Comparison of ENCODE assay signal across 9 mouse cellular contexts in genomic region chr11:51459569-51460043, GRCm38 (mm10).
DNase-seq lines count a peak whose midpoint lies in the region; ATAC-seq lines count a peak whose summit lies in the region.
"Had no signal": no experiment of that assay in that cellular context is flagged by ENCODE, and none has a peak within 500 bp of the region (broad histone marks: within the 10 kb centered on the region; RNA-seq: fewer than 3 reads in every experiment).

No protein-coding gene starts in this region.

- H3K9ac ChIP-seq in hindbrain, embryonic 12.5 days: no peak overlapping the region
- H3K9ac ChIP-seq in midbrain, embryonic 14.5 days (replicated peaks; ENCODE audit: low read length): no peak overlapping the region
- no peak overlapping the region for H3K9ac ChIP-seq in intestine, embryonic 16.5 days (ENCODE audit: low read depth, low read length)

- H3K4me1 ChIP-seq in hindbrain, embryonic 12.5 days: peaks cover 17% of the 10 kb centered on the region
- H3K4me1 ChIP-seq in midbrain, embryonic 14.5 days (ENCODE audit: control insufficient read depth, insufficient read depth, low read length): peaks cover 6% of the 10 kb centered on the region
- no peaks in the 10 kb centered on the region for H3K4me1 ChIP-seq in intestine, embryonic 16.5 days (ENCODE audit: control insufficient read depth, insufficient read depth, low read length)

- H3K27me3 ChIP-seq in hindbrain, embryonic 12.5 days: no peaks in the 10 kb centered on the region
- no peaks in the 10 kb centered on the region for H3K27me3 ChIP-seq in midbrain, embryonic 14.5 days (ENCODE audit: control insufficient read depth, insufficient read depth, low read length)
- no peaks in the 10 kb centered on the region for H3K27me3 ChIP-seq in intestine, embryonic 16.5 days (replicated peaks; ENCODE audit: control insufficient read depth, insufficient read depth, low read length)

- peak; percentile 94 for ATAC-seq in hindbrain, embryonic 12.5 days (ENCODE audit: low FRiP score)
- peak; percentile 68; the same call in 1 of the 2 replicates for ATAC-seq in midbrain, embryonic 14.5 days (ENCODE audit: low FRiP score, low TSS enrichment)
- ATAC-seq in intestine, embryonic 16.5 days: no peak

- peak; percentile 33 to 41 for DNase-seq in cerebellum, postnatal 14 days
- DNase-seq in cerebellum, adult 11-12 months: no peak
- peak; percentile 56 for DNase-seq in embryo, embryonic 10.5 days (ENCODE audit: low spot score)
- peak; percentile 60 for DNase-seq in midbrain, embryonic 14.5 days
- no peak for DNase-seq in spleen, postnatal 36 days (ENCODE audit: low spot score in 2 of 2)
- no peak for DNase-seq in left cerebral cortex, adult 8-10 months (ENCODE audit: low spot score in 2 of 2)
- DNase-seq: heart, postnatal 36 days had no signal

- 0 out of 2 replicates have a peak, but pooled peaks cover 6% of the 10 kb centered on the region for H3K9me3 ChIP-seq in hindbrain, embryonic 12.5 days (replicated peaks)
- H3K9me3 ChIP-seq in midbrain, embryonic 14.5 days (ENCODE audit: control insufficient read depth, low read length): no peaks in the 10 kb centered on the region
- no peaks in the 10 kb centered on the region for H3K9me3 ChIP-seq in intestine, embryonic 16.5 days (ENCODE audit: control insufficient read depth, low read length)

- peak overlapping the region; percentile 3 for H3K4me2 ChIP-seq in hindbrain, embryonic 12.5 days (replicated peaks)
- no peak overlapping the region for H3K4me2 ChIP-seq in midbrain, embryonic 14.5 days (ENCODE audit: low read length)
- H3K4me2 ChIP-seq in intestine, embryonic 16.5 days (ENCODE audit: low read depth, low read length): no peak overlapping the region

- H3K36me3 ChIP-seq in hindbrain, embryonic 12.5 days: no peaks in the 10 kb centered on the region
- H3K36me3 ChIP-seq in midbrain, embryonic 14.5 days (ENCODE audit: control insufficient read depth, insufficient read depth, low read length): no peaks in the 10 kb centered on the region
- no peaks in the 10 kb centered on the region for H3K36me3 ChIP-seq in intestine, embryonic 16.5 days (ENCODE audit: control insufficient read depth, insufficient read depth, low read length)

- no peak overlapping the region for H3K4me3 ChIP-seq in hindbrain, embryonic 12.5 days
- no peak overlapping the region for H3K4me3 ChIP-seq in midbrain, embryonic 14.5 days (replicated peaks; ENCODE audit: low read depth, low read length)
- no peak overlapping the region for H3K4me3 ChIP-seq in intestine, embryonic 16.5 days (ENCODE audit: low read length)

- WGBS in hindbrain, embryonic 12.5 days: 31% methylated on average over 8 of the region's 8 CpGs
- 20% methylated on average over 8 of the region's 8 CpGs for WGBS in midbrain, embryonic 14.5 days
- 62% methylated on average over 8 of the region's 8 CpGs for WGBS in intestine, embryonic 16.5 days

- peak overlapping the region; percentile 62 for H3K27ac ChIP-seq in hindbrain, embryonic 12.5 days
- H3K27ac ChIP-seq in midbrain, embryonic 14.5 days (replicated peaks; ENCODE audit: low read depth, low read length): peak overlapping the region; percentile 72
- no peak overlapping the region for H3K27ac ChIP-seq in intestine, embryonic 16.5 days (ENCODE audit: low read length)

Comparison
In these comparisons a context has a peak if more than half of its experiments do, and no peak if none do; other contexts are left out.
1. DNase-seq: peak in cerebellum, postnatal 14 days (2 of 2), embryo, embryonic 10.5 days (single experiment) and midbrain, embryonic 14.5 days (single experiment); none in cerebellum, adult 11-12 months (single experiment), spleen, postnatal 36 days (0 of 2) and left cerebral cortex, adult 8-10 months (0 of 2).